Comparison of ENCODE assay signal across 8 mouse cellular contexts in the genomic region with DNA sequence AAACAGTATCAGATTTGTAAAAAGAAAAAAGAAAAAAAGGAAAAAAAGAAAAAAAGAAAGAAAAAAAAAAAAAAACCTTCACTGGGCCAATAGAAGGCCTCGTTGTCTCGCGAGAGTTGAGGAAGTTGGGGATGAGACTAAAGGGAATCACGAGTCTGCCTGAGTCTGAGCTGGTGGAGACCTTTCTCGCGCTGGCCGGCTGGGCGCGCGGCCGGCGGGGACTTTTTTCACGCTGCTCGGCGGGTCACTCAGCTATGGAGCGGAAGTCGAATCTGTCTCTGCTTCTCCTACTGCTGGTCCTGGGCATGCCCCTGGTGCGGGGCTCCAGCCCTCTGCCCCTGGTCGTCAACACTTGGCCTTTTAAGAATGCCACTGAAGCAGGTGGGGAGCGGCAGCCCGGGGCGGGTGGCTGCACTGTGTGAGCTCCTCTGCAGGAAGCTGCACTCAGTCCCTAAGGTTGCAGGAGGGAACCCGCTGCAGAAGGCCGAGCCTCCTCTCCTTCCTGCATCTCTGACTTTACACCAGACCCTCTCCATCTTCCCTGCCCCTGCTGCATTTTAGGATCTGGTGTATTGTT. TPM values are rescaled to one million over a fixed set of nuclear protein-coding genes. Genes with fewer than 3 reads are reported as not detected.
DNase-seq lines count a peak whose midpoint lies in the region; ATAC-seq lines count a peak whose summit lies in the region.

A gene (plus strand): TSS at position 177 of the 577 bp plus-strand sequence.

- H3K9ac ChIP-seq in forebrain, embryonic 14.5 days (ENCODE audit: low read length) = peak within 1 kb of the TSS; percentile 65
- peak within 1 kb of the TSS; percentile 62 for H3K9ac ChIP-seq in neural tube, embryonic 15.5 days (replicated peaks)

- DNase-seq in ES-CJ7 (ENCODE audit: low read depth, low spot score) = peak; percentile 96
- peak; percentile 68 for DNase-seq in cerebellum, adult 11 months
- DNase-seq in forebrain, embryonic 14.5 days (ENCODE audit: low spot score) = peak; percentile 95
- DNase-seq in heart, postnatal 14 days = peak; percentile 91
- peak; percentile 89 for DNase-seq in layer of hippocampus, adult 11-12 months (ENCODE audit: low spot score)
- DNase-seq in lung, adult 18-20 months = peak; percentile 88 to 92
- DNase-seq in testis, postnatal 14 days (ENCODE audit: low spot score) = peak; percentile 90

- peak within 1 kb of the TSS; percentile 54 for H3K4me2 ChIP-seq in forebrain, embryonic 14.5 days (ENCODE audit: low read length)
- peak within 1 kb of the TSS; percentile 67 for H3K4me2 ChIP-seq in neural tube, embryonic 15.5 days

- intact Hi-C loops in heart, postnatal 14 days (cut with DNase I) = no loop called here

- WGBS in forebrain, embryonic 14.5 days = under 1% methylated on average over 24 of the region's 24 CpGs
- WGBS in neural tube, embryonic 15.5 days = under 1% methylated on average over 24 of the region's 24 CpGs

- peak; percentile 97 for ATAC-seq in forebrain, embryonic 14.5 days
- ATAC-seq in neural tube, embryonic 15.5 days (ENCODE audit: low FRiP score) = peak; percentile 96

- peak within 1 kb of the TSS; percentile 49; the same call in 1 of the 2 replicates for H3K27ac ChIP-seq in forebrain, embryonic 14.5 days (ENCODE audit: low read depth, low read length)
- peak within 1 kb of the TSS; percentile 78 for H3K27ac ChIP-seq in neural tube, embryonic 15.5 days (replicated peaks)

- no peaks in the 10 kb centered on the region for H3K27me3 ChIP-seq in forebrain, embryonic 14.5 days (replicated peaks; ENCODE audit: control insufficient read depth, insufficient read depth, low read length)
- no peaks in the 10 kb centered on the region for H3K27me3 ChIP-seq in neural tube, embryonic 15.5 days (replicated peaks)

- H3K4me3 ChIP-seq in forebrain, embryonic 14.5 days (ENCODE audit: low read depth, low read length) = peak within 1 kb of the TSS; percentile 36
- H3K4me3 ChIP-seq in neural tube, embryonic 15.5 days (replicated peaks) = peak within 1 kb of the TSS; percentile 50

- no peaks in the 10 kb centered on the region for H3K9me3 ChIP-seq in forebrain, embryonic 14.5 days (replicated peaks; ENCODE audit: control insufficient read depth, low read length)
- H3K9me3 ChIP-seq in neural tube, embryonic 15.5 days (replicated peaks) = no peaks in the 10 kb centered on the region

- H3K36me3 ChIP-seq in forebrain, embryonic 14.5 days (ENCODE audit: control insufficient read depth, insufficient read depth, low read length) = no peaks in the 10 kb centered on the region
- 0 out of 2 replicates have a peak, but pooled peaks cover 3% of the 10 kb centered on the region for H3K36me3 ChIP-seq in neural tube, embryonic 15.5 days

- no peaks in the 10 kb centered on the region for H3K4me1 ChIP-seq in forebrain, embryonic 14.5 days (ENCODE audit: control insufficient read depth, insufficient read depth, low read length)
- H3K4me1 ChIP-seq in neural tube, embryonic 15.5 days = peaks cover 7% of the 10 kb centered on the region

RNA-seq across cellular contexts. Expression of the gene that starts here (rescaled TPM):
- 11.8 and 13.7 TPM in 2 replicates for polyA plus RNA-seq in forebrain, embryonic 14.5 days (2014; fragmentation: Nextera tagmentation; extraction: Ambion mirVana)
- total RNA-seq in heart, postnatal 14 days (2021) = 10 to 100 TPM; 18.6 to 18.9 TPM
- polyA plus RNA-seq in neural tube, embryonic 15.5 days (2015; fragmentation: Nextera tagmentation; extraction: Ambion mirVana) = 16.8 and 22.3 TPM in 2 replicates

Comparison
In these comparisons a context has a peak if more than half of its experiments do, and no peak if none do; other contexts are left out.
1. Peak in every context shown above with its lines: DNase-seq, ATAC-seq, H3K4me3 ChIP-seq and H3K27ac ChIP-seq.